Mouse (Mus musculus) embryonic fibroblast, embryonic 13.5 days (primary cell): ENCODE data around the gene Faf2.

ENCODE experiments used
- CTCF ChIP-seq: IDR thresholded peaks from 2 replicates; pipeline ENCODE4 v1.5.1; 2011; ENCODE audit warnings: mild to moderate bottlenecking, control low read depth, low read length, moderate library complexity, borderline replicate concordance; ENCODE audit not compliant: insufficient read depth
- POLR2A ChIP-seq: IDR thresholded peaks from 2 replicates; pipeline ENCODE4 v1.6.1; 2011; ENCODE audit warnings: low read depth, mild to moderate bottlenecking, control low read depth, low read length, moderate library complexity

GRCm38 (mm10) chr13:54574854-54575481 is 46.6 kb upstream of the Faf2 start, which contains the start of gene Arl10:
- TF ChIP-seq POLR2A, result peak; percentile 57
- no peak for TF ChIP-seq CTCF
